In the genomic region with DNA sequence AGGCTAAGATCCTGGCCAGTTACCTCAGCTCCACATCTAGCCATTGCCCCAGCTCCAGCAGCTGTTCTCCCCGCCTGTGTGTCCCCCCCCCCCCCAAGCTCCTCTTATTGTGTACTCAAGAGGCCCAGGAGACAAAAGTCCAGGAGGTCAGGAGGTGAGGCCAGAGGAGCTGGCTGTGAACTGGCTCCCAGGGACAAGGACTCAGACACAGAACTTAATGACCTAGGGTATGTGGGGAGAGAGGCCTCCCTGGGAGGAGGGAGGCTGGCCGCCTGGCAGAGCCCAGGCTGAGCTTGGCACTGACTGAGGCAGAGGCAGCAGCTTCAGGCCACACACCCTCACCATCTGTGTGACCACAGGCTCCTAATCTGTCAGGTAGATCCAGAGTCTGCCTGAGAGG, we compare ENCODE assay signal across 10 mouse cellular contexts. TPM values are rescaled to one million over a fixed set of nuclear protein-coding genes. Genes with fewer than 3 reads are reported as not detected.
DNase-seq lines count a peak whose midpoint lies in the region; ATAC-seq and TF ChIP-seq lines count a peak whose summit lies in the region.
"Had no signal": no experiment of that assay in that cellular context is flagged by ENCODE, and none has a peak within 500 bp of the region (broad histone marks: within the 10 kb centered on the region; RNA-seq: fewer than 3 reads in every experiment).

No protein-coding gene starts in this region.

- H3K27me3 ChIP-seq in hindbrain, embryonic 10.5 days (ENCODE audit: insufficient read depth, poor library complexity, severe bottlenecking) = peaks cover 64% of the 10 kb centered on the region
- peaks cover 4% of the 10 kb centered on the region; the same call in 1 of the 2 replicates for H3K27me3 ChIP-seq in hindbrain, embryonic 11.5 days (ENCODE audit: control insufficient read depth, insufficient read depth, low read length)
- peaks cover 53% of the 10 kb centered on the region for H3K27me3 ChIP-seq in embryonic facial prominence, embryonic 12.5 days
- H3K27me3 ChIP-seq in intestine, embryonic 16.5 days (replicated peaks; ENCODE audit: control insufficient read depth, insufficient read depth, low read length) = no peaks in the 10 kb centered on the region; the same call in 1 of the 2 replicates
- no peaks in the 10 kb centered on the region for H3K27me3 ChIP-seq in midbrain, postnatal 0 days (ENCODE audit: insufficient read depth, low read length)
- peaks cover 68% of the 10 kb centered on the region for H3K27me3 ChIP-seq in heart, embryonic 12.5 days (replicated peaks)

- WGBS in hindbrain, embryonic 10.5 days = 9% methylated on average over 2 of the region's 2 CpGs
- WGBS in hindbrain, embryonic 11.5 days = 17% methylated on average over 2 of the region's 2 CpGs
- 28% methylated on average over 2 of the region's 2 CpGs for WGBS in embryonic facial prominence, embryonic 12.5 days
- 29% methylated on average over 2 of the region's 2 CpGs for WGBS in intestine, embryonic 16.5 days
- WGBS in midbrain, postnatal 0 days = 31% methylated on average over 2 of the region's 2 CpGs
- WGBS in heart, embryonic 12.5 days = 61% methylated on average over 2 of the region's 2 CpGs

- peak; percentile 56 for DNase-seq in hindbrain, embryonic 10.5 days (ENCODE audit: low spot score)
- DNase-seq in hindbrain, embryonic 11.5 days (ENCODE audit: low spot score) = no peak
- no peak for DNase-seq in midbrain, postnatal 0 days (ENCODE audit: low spot score)
- no peak for DNase-seq in urinary bladder, postnatal 36 days (ENCODE audit: low spot score in 2 of 2)
- no peak for DNase-seq in gastrocnemius, postnatal 25 days
- DNase-seq: cerebellum, adult 18-20 months had no signal

- no peaks in the 10 kb centered on the region for H3K9me3 ChIP-seq in hindbrain, embryonic 10.5 days
- H3K9me3 ChIP-seq in hindbrain, embryonic 11.5 days (ENCODE audit: control insufficient read depth, low read length) = no peaks in the 10 kb centered on the region
- no peaks in the 10 kb centered on the region for H3K9me3 ChIP-seq in embryonic facial prominence, embryonic 12.5 days
- no peaks in the 10 kb centered on the region for H3K9me3 ChIP-seq in intestine, embryonic 16.5 days (ENCODE audit: control insufficient read depth, low read length)
- no peaks in the 10 kb centered on the region for H3K9me3 ChIP-seq in midbrain, postnatal 0 days (ENCODE audit: low read length)
- no peaks in the 10 kb centered on the region for H3K9me3 ChIP-seq in heart, embryonic 12.5 days (replicated peaks)

- no peak overlapping the region for H3K4me2 ChIP-seq in hindbrain, embryonic 11.5 days (replicated peaks; ENCODE audit: low read depth, low read length)
- peak overlapping the region; percentile 65; the same call in 1 of the 2 replicates for H3K4me2 ChIP-seq in embryonic facial prominence, embryonic 12.5 days (replicated peaks)
- H3K4me2 ChIP-seq in intestine, embryonic 16.5 days (ENCODE audit: low read depth, low read length) = peak overlapping the region; percentile 65
- H3K4me2 ChIP-seq in midbrain, postnatal 0 days (ENCODE audit: low read depth, low read length, poor library complexity, severe bottlenecking) = 0 out of 2 replicates have a peak overlapping the region, but pooled peaks have one; percentile 87
- no peak overlapping the region for H3K4me2 ChIP-seq in heart, embryonic 12.5 days

- no peak overlapping the region for H3K9ac ChIP-seq in hindbrain, embryonic 11.5 days (ENCODE audit: low read depth, low read length)
- H3K9ac ChIP-seq in embryonic facial prominence, embryonic 12.5 days = no peak overlapping the region
- peak overlapping the region; percentile 58; the same call in 1 of the 2 replicates for H3K9ac ChIP-seq in intestine, embryonic 16.5 days (ENCODE audit: low read depth, low read length)
- peak overlapping the region; percentile 19; the same call in 1 of the 2 replicates for H3K9ac ChIP-seq in midbrain, postnatal 0 days (replicated peaks; ENCODE audit: low read length, poor library complexity, severe bottlenecking)
- H3K9ac ChIP-seq in heart, embryonic 12.5 days = no peak overlapping the region

- H3K4me3 ChIP-seq in hindbrain, embryonic 10.5 days = peak overlapping the region; percentile 84
- H3K4me3 ChIP-seq in hindbrain, embryonic 11.5 days (ENCODE audit: low read depth, low read length) = no peak overlapping the region
- no peak overlapping the region for H3K4me3 ChIP-seq in embryonic facial prominence, embryonic 12.5 days
- no peak overlapping the region for H3K4me3 ChIP-seq in intestine, embryonic 16.5 days (ENCODE audit: low read length)
- H3K4me3 ChIP-seq in midbrain, postnatal 0 days (ENCODE audit: low read depth, low read length) = no peak overlapping the region
- H3K4me3 ChIP-seq in heart, embryonic 12.5 days = no peak overlapping the region

- peak overlapping the region; percentile 82 for H3K27ac ChIP-seq in hindbrain, embryonic 10.5 days
- no peak overlapping the region for H3K27ac ChIP-seq in hindbrain, embryonic 11.5 days (ENCODE audit: low read depth, low read length)
- H3K27ac ChIP-seq in embryonic facial prominence, embryonic 12.5 days = no peak overlapping the region
- peak overlapping the region; percentile 51; the same call in 1 of the 2 replicates for H3K27ac ChIP-seq in intestine, embryonic 16.5 days (ENCODE audit: low read length)
- no peak overlapping the region for H3K27ac ChIP-seq in midbrain, postnatal 0 days (ENCODE audit: low read depth, low read length)
- H3K27ac ChIP-seq in heart, embryonic 12.5 days (ENCODE audit: poor library complexity, severe bottlenecking) = no peak overlapping the region

- no peak for TF ChIP-seq CTCF in midbrain, postnatal 0 days (IDR thresholded peaks at IDR 0.05)

- no peak for ATAC-seq in hindbrain, embryonic 11.5 days (ENCODE audit: low FRiP score)
- ATAC-seq in embryonic facial prominence, embryonic 12.5 days (ENCODE audit: insufficient number of reproducible peaks, insufficient read depth, low FRiP score, low TSS enrichment) = no peak
- peak; percentile 16; the same call in 1 of the 2 replicates for ATAC-seq in intestine, embryonic 16.5 days
- ATAC-seq in midbrain, postnatal 0 days (ENCODE audit: low FRiP score) = no peak
- ATAC-seq in heart, embryonic 12.5 days (ENCODE audit: insufficient number of reproducible peaks, low FRiP score) = no peak
- ATAC-seq: CD4-positive, CD25-positive, alpha-beta regulatory T cell, adult 4 months had no signal

- peaks cover 5% of the 10 kb centered on the region; the same call in 1 of the 2 replicates for H3K36me3 ChIP-seq in hindbrain, embryonic 10.5 days
- no peaks in the 10 kb centered on the region for H3K36me3 ChIP-seq in hindbrain, embryonic 11.5 days (ENCODE audit: control insufficient read depth, insufficient read depth, low read length)
- H3K36me3 ChIP-seq in embryonic facial prominence, embryonic 12.5 days = no peaks in the 10 kb centered on the region
- H3K36me3 ChIP-seq in intestine, embryonic 16.5 days (ENCODE audit: control insufficient read depth, insufficient read depth, low read length) = no peaks in the 10 kb centered on the region
- 0 out of 2 replicates have a peak, but pooled peaks cover 3% of the 10 kb centered on the region for H3K36me3 ChIP-seq in midbrain, postnatal 0 days (ENCODE audit: insufficient read depth, low read length)
- H3K36me3 ChIP-seq in heart, embryonic 12.5 days = no peaks in the 10 kb centered on the region

- peaks cover 99% of the 10 kb centered on the region for H3K4me1 ChIP-seq in hindbrain, embryonic 10.5 days (replicated peaks)
- H3K4me1 ChIP-seq in hindbrain, embryonic 11.5 days (replicated peaks; ENCODE audit: control insufficient read depth, insufficient read depth, low read length) = peaks cover 57% of the 10 kb centered on the region
- peaks cover 69% of the 10 kb centered on the region for H3K4me1 ChIP-seq in embryonic facial prominence, embryonic 12.5 days
- H3K4me1 ChIP-seq in intestine, embryonic 16.5 days (ENCODE audit: control insufficient read depth, insufficient read depth, low read length) = peaks cover 75% of the 10 kb centered on the region
- peaks cover 43% of the 10 kb centered on the region for H3K4me1 ChIP-seq in midbrain, postnatal 0 days (ENCODE audit: insufficient read depth, low read length)
- peaks cover 62% of the 10 kb centered on the region for H3K4me1 ChIP-seq in heart, embryonic 12.5 days (replicated peaks)

RNA-seq across cellular contexts. Expression of a gene that starts 5.2 kb away (rescaled TPM):
- polyA plus RNA-seq in hindbrain, embryonic 10.5 days (2016; fragmentation: Nextera tagmentation; extraction: Ambion mirVana) = 3.9 and 6.5 TPM in 2 replicates
- polyA plus RNA-seq in hindbrain, embryonic 11.5 days (2014; fragmentation: Nextera tagmentation; extraction: Ambion mirVana) = 4.8 and 6.5 TPM in 2 replicates
- polyA plus RNA-seq in embryonic facial prominence, embryonic 12.5 days (2016; fragmentation: Nextera tagmentation; extraction: Ambion mirVana) = 2.9 and 3.4 TPM in 2 replicates
- polyA plus RNA-seq in intestine, embryonic 16.5 days (2015; fragmentation: Nextera tagmentation; extraction: Ambion mirVana) = 3.9 and 5.8 TPM in 2 replicates
- total RNA-seq in midbrain, postnatal 0 days (2014; rRNA removed) = 5.6 and 10.4 TPM in 2 replicates
- 3.5 and 4.2 TPM in 2 replicates for polyA plus RNA-seq in midbrain, postnatal 0 days (2015; fragmentation: Nextera tagmentation; extraction: Ambion mirVana)
- 0.63 and 1.1 TPM in 2 replicates for polyA plus RNA-seq in heart, embryonic 12.5 days (2016; fragmentation: Nextera tagmentation; extraction: Ambion mirVana)
- total RNA-seq in gastrocnemius, postnatal 25 days (2021) = under 1 TPM; 0.29 to 0.54 TPM
- polyA plus RNA-seq: CD4-positive, CD25-positive, alpha-beta regulatory T cell, adult 4 months had no signal

Comparison
In these comparisons a context has a peak if more than half of its experiments do, and no peak if none do; other contexts are left out.
1. H3K27ac ChIP-seq: peak in hindbrain, embryonic 10.5 days (single experiment) and intestine, embryonic 16.5 days (single experiment); none in hindbrain, embryonic 11.5 days (single experiment), embryonic facial prominence, embryonic 12.5 days (single experiment), midbrain, postnatal 0 days (single experiment) and heart, embryonic 12.5 days (single experiment).
2. H3K4me2 ChIP-seq: peak in embryonic facial prominence, embryonic 12.5 days (single experiment), intestine, embryonic 16.5 days (single experiment) and midbrain, postnatal 0 days (single experiment); none in hindbrain, embryonic 11.5 days (single experiment) and heart, embryonic 12.5 days (single experiment).
3. H3K9ac ChIP-seq: peak in intestine, embryonic 16.5 days (single experiment) and midbrain, postnatal 0 days (single experiment); none in hindbrain, embryonic 11.5 days (single experiment), embryonic facial prominence, embryonic 12.5 days (single experiment) and heart, embryonic 12.5 days (single experiment).